Mouse (Mus musculus) telencephalon, adult 2 months (tissue): Measurements from ENCODE around the gene Olfr597.
"Not testable (repeated sequence)": the region's sequence is repeated elsewhere in the genome, so short reads cannot be mapped to it uniquely, and the experiment has no call there.

Experiments used
- DNase-seq: peaks from one replicate; pipeline ENCODE4 v3.0.0-alpha.2; 2011; ENCODE audit warnings: low read depth, low spot score

The Olfr597 gene

GRCm38 (mm10) chr7:103316015-103316414, at the start of gene Olfr597:
Olfr597 (plus strand) TSS chr7:103316315.
- not testable (repeated sequence) for DNase-seq

GRCm38 (mm10) chr7:103305348-103305747, 10.8 kb upstream of the Olfr597 start, which contains the start of gene Olfr596:
Olfr596 (plus strand) TSS chr7:103305648.
- DNase-seq: not testable (repeated sequence)

- no peak for DNase-seq
These were observed 7.2 kb downstream of the Olfr597 start, which contains the start of gene Olfr598 for GRCm38 (mm10) chr7:103323268-103323667. Olfr598 (plus strand) TSS chr7:103323568.

DNA sequence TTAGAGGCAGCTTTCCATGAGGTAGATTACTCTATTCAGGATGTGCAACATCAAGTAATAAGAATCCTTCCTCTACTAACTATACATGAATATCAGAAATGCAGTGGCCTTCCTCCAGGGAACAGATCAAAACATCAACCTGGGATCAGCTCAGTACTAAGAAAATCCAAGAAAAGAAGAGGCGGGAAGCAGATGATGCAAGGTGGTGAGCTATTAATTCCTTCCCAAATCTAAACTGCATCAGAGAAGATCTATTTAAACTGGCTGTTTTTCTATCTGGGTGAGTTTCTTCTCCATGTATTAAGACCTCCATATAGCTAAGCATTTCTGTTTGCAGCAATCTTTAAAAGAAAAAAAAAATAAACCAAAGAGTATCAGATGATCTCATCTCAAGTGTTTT, 19.5 kb downstream of the Olfr597 start, which contains the start of gene Olfr599:
Gene Olfr599, plus strand, starts transcription at position 301 of the 400 bp plus-strand sequence.
- no peak for DNase-seq

DNA sequence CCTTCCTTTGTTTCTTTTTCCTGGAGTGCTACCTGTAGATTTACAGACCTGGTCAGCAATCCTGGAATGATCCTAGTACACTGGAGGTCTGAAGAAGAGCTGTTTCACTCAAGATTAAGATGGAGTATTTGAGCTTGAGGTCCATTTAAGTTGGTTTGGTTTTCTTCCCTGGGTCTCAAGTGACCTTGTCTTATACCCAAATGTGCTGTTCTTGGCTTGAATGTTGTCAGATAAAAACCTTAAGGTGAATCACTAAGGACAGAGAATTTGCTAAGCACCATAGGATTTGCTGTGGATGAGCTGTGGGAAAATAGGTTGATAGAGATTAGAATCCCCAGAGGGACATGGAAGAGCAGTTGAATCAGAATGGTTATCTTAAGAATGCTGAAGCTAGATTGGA, 33.5 kb downstream of the Olfr597 start, which contains the start of gene Olfr600:
Gene Olfr600, minus strand, starts transcription at position 101 of the 400 bp plus-strand sequence.
- DNase-seq: no peak

DNA sequence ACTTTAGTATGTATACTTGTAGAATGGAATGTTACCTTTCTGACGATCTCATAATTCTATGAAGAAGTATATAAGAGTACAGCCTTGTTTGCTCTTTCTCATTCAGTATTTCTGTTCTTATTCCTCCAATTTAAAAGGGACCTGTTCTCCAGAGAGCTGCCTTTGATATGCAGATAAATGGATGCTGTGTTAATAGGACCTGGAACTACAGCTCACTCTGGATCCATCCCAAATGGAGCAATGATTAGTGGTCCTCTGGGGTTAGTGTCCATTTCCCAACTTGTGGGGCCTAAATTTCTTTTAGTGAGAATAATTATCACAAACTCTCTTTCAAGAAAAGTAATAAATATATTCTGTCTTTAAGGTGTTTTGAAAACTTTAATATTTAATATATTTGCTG, 46.4 kb downstream of the Olfr597 start, which contains the start of gene Olfr601:
Gene Olfr601, minus strand, starts transcription at position 101 of the 400 bp plus-strand sequence.
- no peak for DNase-seq
